ENCODE assay signal across 22 mouse cellular contexts in the genomic region with DNA sequence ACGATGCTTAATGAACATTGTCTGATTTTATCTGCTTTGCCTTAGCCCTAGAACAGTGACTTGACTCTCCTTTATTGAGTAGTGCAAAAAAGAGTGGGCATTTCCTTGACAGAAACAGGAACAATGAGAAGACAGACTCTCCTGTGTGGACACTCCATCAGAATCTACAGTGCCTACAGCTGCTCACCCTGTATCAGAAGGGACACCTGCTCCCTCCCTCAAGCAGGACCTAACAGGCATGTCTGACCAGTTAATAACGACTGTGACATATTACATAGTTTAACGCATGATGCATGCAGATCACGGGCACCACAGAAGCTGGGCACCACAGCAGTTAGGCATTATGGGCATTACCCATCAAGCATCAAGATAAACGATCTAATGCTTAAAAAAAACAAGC.
DNase-seq lines count a peak whose midpoint lies in the region; ATAC-seq and TF ChIP-seq lines count a peak whose summit lies in the region.
"Had no signal": no experiment of that assay in that cellular context is flagged by ENCODE, and none has a peak within 500 bp of the region (broad histone marks: within the 10 kb centered on the region; RNA-seq: fewer than 3 reads in every experiment).

No protein-coding gene starts in this region.

- ATAC-seq in heart, embryonic 11.5 days (replicated peaks; ENCODE audit: insufficient number of reproducible peaks, low FRiP score, low TSS enrichment), result no peak
- ATAC-seq in hindbrain, embryonic 11.5 days (ENCODE audit: low FRiP score), result peak; percentile 75
- ATAC-seq in hindbrain, embryonic 12.5 days (ENCODE audit: low FRiP score), result peak; percentile 59; the same call in 1 of the 2 replicates
- ATAC-seq in hindbrain, postnatal 0 days, result no peak
- no peak for ATAC-seq in midbrain, embryonic 11.5 days (ENCODE audit: low FRiP score)
- ATAC-seq in midbrain, postnatal 0 days (ENCODE audit: low FRiP score), result no peak
- ATAC-seq: activated CD4-positive, CD25-positive, alpha-beta regulatory T cell, adult 4 months; CD4-positive, CD25-positive, alpha-beta regulatory T cell, adult 4 months; Patski had no signal

- peaks cover 9% of the 10 kb centered on the region for H3K4me1 ChIP-seq in heart, embryonic 11.5 days (ENCODE audit: control insufficient read depth, insufficient read depth, low read length)
- H3K4me1 ChIP-seq in hindbrain, embryonic 11.5 days (replicated peaks; ENCODE audit: control insufficient read depth, insufficient read depth, low read length), result no peaks in the 10 kb centered on the region
- H3K4me1 ChIP-seq in hindbrain, embryonic 10.5 days (replicated peaks), result peaks cover 8% of the 10 kb centered on the region
- H3K4me1 ChIP-seq in hindbrain, embryonic 12.5 days, result peaks cover 6% of the 10 kb centered on the region
- H3K4me1 ChIP-seq in hindbrain, postnatal 0 days (ENCODE audit: insufficient read depth, low read length), result no peaks in the 10 kb centered on the region
- H3K4me1 ChIP-seq in midbrain, embryonic 11.5 days (ENCODE audit: control insufficient read depth, insufficient read depth, low read length), result no peaks in the 10 kb centered on the region
- no peaks in the 10 kb centered on the region for H3K4me1 ChIP-seq in midbrain, postnatal 0 days (ENCODE audit: insufficient read depth, low read length)

- no peaks in the 10 kb centered on the region for H3K9me3 ChIP-seq in heart, embryonic 11.5 days (replicated peaks; ENCODE audit: control insufficient read depth, low read length)
- H3K9me3 ChIP-seq in hindbrain, embryonic 11.5 days (ENCODE audit: control insufficient read depth, low read length), result no peaks in the 10 kb centered on the region
- no peaks in the 10 kb centered on the region for H3K9me3 ChIP-seq in hindbrain, embryonic 10.5 days
- H3K9me3 ChIP-seq in hindbrain, embryonic 12.5 days (replicated peaks), result no peaks in the 10 kb centered on the region
- no peaks in the 10 kb centered on the region for H3K9me3 ChIP-seq in hindbrain, postnatal 0 days (ENCODE audit: low read length)
- no peaks in the 10 kb centered on the region for H3K9me3 ChIP-seq in midbrain, embryonic 11.5 days (ENCODE audit: control insufficient read depth, low read length)
- H3K9me3 ChIP-seq in midbrain, postnatal 0 days (ENCODE audit: low read length), result no peaks in the 10 kb centered on the region
- H3K9me3 ChIP-seq: G1E had no signal

- no peak overlapping the region for H3K27ac ChIP-seq in heart, embryonic 11.5 days (ENCODE audit: low read depth, low read length)
- no peak overlapping the region for H3K27ac ChIP-seq in hindbrain, embryonic 11.5 days (ENCODE audit: low read depth, low read length)
- H3K27ac ChIP-seq in hindbrain, embryonic 10.5 days, result no peak overlapping the region
- H3K27ac ChIP-seq in hindbrain, embryonic 12.5 days, result no peak overlapping the region
- H3K27ac ChIP-seq in hindbrain, postnatal 0 days, result no peak overlapping the region
- no peak overlapping the region for H3K27ac ChIP-seq in midbrain, embryonic 11.5 days (ENCODE audit: low read depth, low read length)
- H3K27ac ChIP-seq in midbrain, postnatal 0 days (ENCODE audit: low read depth, low read length), result no peak overlapping the region

- no peak overlapping the region for H3K9ac ChIP-seq in heart, embryonic 11.5 days (ENCODE audit: low read depth, low read length)
- H3K9ac ChIP-seq in hindbrain, embryonic 11.5 days (ENCODE audit: low read depth, low read length), result no peak overlapping the region
- H3K9ac ChIP-seq in hindbrain, embryonic 12.5 days, result no peak overlapping the region
- H3K9ac ChIP-seq in hindbrain, postnatal 0 days (replicated peaks; ENCODE audit: low read length), result no peak overlapping the region
- no peak overlapping the region for H3K9ac ChIP-seq in midbrain, embryonic 11.5 days (ENCODE audit: low read length)
- H3K9ac ChIP-seq in midbrain, postnatal 0 days (replicated peaks; ENCODE audit: low read length, poor library complexity, severe bottlenecking), result no peak overlapping the region

- H3K36me3 ChIP-seq in heart, embryonic 11.5 days (ENCODE audit: control insufficient read depth, insufficient read depth, low read length), result no peaks in the 10 kb centered on the region
- H3K36me3 ChIP-seq in hindbrain, embryonic 11.5 days (ENCODE audit: control insufficient read depth, insufficient read depth, low read length), result no peaks in the 10 kb centered on the region
- H3K36me3 ChIP-seq in hindbrain, embryonic 10.5 days, result no peaks in the 10 kb centered on the region
- no peaks in the 10 kb centered on the region for H3K36me3 ChIP-seq in hindbrain, embryonic 12.5 days
- H3K36me3 ChIP-seq in hindbrain, postnatal 0 days (ENCODE audit: insufficient read depth, low read length), result no peaks in the 10 kb centered on the region
- no peaks in the 10 kb centered on the region for H3K36me3 ChIP-seq in midbrain, embryonic 11.5 days (ENCODE audit: control insufficient read depth, insufficient read depth, low read length)
- no peaks in the 10 kb centered on the region for H3K36me3 ChIP-seq in midbrain, postnatal 0 days (ENCODE audit: insufficient read depth, low read length)
- H3K36me3 ChIP-seq: G1E had no signal

- peak; percentile 51 for DNase-seq in heart, adult 11 months
- no peak for DNase-seq in hindbrain, embryonic 11.5 days (ENCODE audit: low spot score)
- no peak for DNase-seq in hindbrain, embryonic 10.5 days (ENCODE audit: low spot score)
- DNase-seq in hindbrain, postnatal 0 days (ENCODE audit: low spot score), result no peak
- DNase-seq in midbrain, embryonic 11.5 days (ENCODE audit: low spot score, missing footprints), result peak; percentile 12
- no peak for DNase-seq in midbrain, postnatal 0 days (ENCODE audit: low spot score)
- DNase-seq: adrenal gland, adult 2 months; adrenal gland, adult 8-10 months; adrenal gland, postnatal 10 days; adrenal gland, postnatal 14 days; adrenal gland, postnatal 25 days; adrenal gland, postnatal 36 days; B cell, adult 2 months; cerebellum, adult 11 months; cerebellum, adult 11-12 months had no signal

- H3K4me3 ChIP-seq in heart, embryonic 11.5 days (ENCODE audit: low read depth, low read length), result no peak overlapping the region
- H3K4me3 ChIP-seq in hindbrain, embryonic 11.5 days (ENCODE audit: low read depth, low read length), result no peak overlapping the region
- H3K4me3 ChIP-seq in hindbrain, embryonic 10.5 days, result no peak overlapping the region
- H3K4me3 ChIP-seq in hindbrain, embryonic 12.5 days, result no peak overlapping the region
- no peak overlapping the region for H3K4me3 ChIP-seq in hindbrain, postnatal 0 days (ENCODE audit: low read length)
- H3K4me3 ChIP-seq in midbrain, embryonic 11.5 days (ENCODE audit: low read depth, low read length), result no peak overlapping the region
- H3K4me3 ChIP-seq in midbrain, postnatal 0 days (ENCODE audit: low read depth, low read length), result no peak overlapping the region

- H3K4me2 ChIP-seq in heart, embryonic 11.5 days, result no peak overlapping the region
- H3K4me2 ChIP-seq in hindbrain, embryonic 11.5 days (replicated peaks; ENCODE audit: low read depth, low read length), result no peak overlapping the region
- no peak overlapping the region for H3K4me2 ChIP-seq in hindbrain, embryonic 12.5 days (replicated peaks)
- H3K4me2 ChIP-seq in hindbrain, postnatal 0 days (ENCODE audit: low read depth, low read length), result no peak overlapping the region
- H3K4me2 ChIP-seq in midbrain, embryonic 11.5 days, result no peak overlapping the region
- no peak overlapping the region for H3K4me2 ChIP-seq in midbrain, postnatal 0 days (ENCODE audit: low read depth, low read length, poor library complexity, severe bottlenecking)

- no peaks in the 10 kb centered on the region for H3K27me3 ChIP-seq in heart, embryonic 11.5 days (ENCODE audit: control insufficient read depth, insufficient read depth, low read length)
- no peaks in the 10 kb centered on the region for H3K27me3 ChIP-seq in hindbrain, embryonic 11.5 days (ENCODE audit: control insufficient read depth, insufficient read depth, low read length)
- H3K27me3 ChIP-seq in hindbrain, embryonic 10.5 days (ENCODE audit: insufficient read depth, poor library complexity, severe bottlenecking), result no peaks in the 10 kb centered on the region
- no peaks in the 10 kb centered on the region for H3K27me3 ChIP-seq in hindbrain, embryonic 12.5 days
- H3K27me3 ChIP-seq in hindbrain, postnatal 0 days (ENCODE audit: insufficient read depth, low read length), result no peaks in the 10 kb centered on the region
- no peaks in the 10 kb centered on the region for H3K27me3 ChIP-seq in midbrain, embryonic 11.5 days (ENCODE audit: control insufficient read depth, insufficient read depth, low read length)
- no peaks in the 10 kb centered on the region for H3K27me3 ChIP-seq in midbrain, postnatal 0 days (ENCODE audit: insufficient read depth, low read length)
- H3K27me3 ChIP-seq: CH12.LX, Patski had no signal

- 80% methylated on average over 5 of the region's 5 CpGs for WGBS in heart, embryonic 11.5 days (ENCODE audit: insufficient replicate concordance)
- WGBS in hindbrain, embryonic 11.5 days, result 82% methylated on average over 5 of the region's 5 CpGs
- 86% methylated on average over 5 of the region's 5 CpGs for WGBS in hindbrain, embryonic 10.5 days
- WGBS in hindbrain, embryonic 12.5 days, result 70% methylated on average over 5 of the region's 5 CpGs
- 66% methylated on average over 5 of the region's 5 CpGs for WGBS in hindbrain, postnatal 0 days
- WGBS in midbrain, embryonic 11.5 days, result 87% methylated on average over 5 of the region's 5 CpGs
- 75% methylated on average over 5 of the region's 5 CpGs for WGBS in midbrain, postnatal 0 days

- TF ChIP-seq CTCF in hindbrain, postnatal 0 days (IDR thresholded peaks at IDR 0.05; ENCODE audit: low read depth), result no peak
- TF ChIP-seq CTCF in midbrain, postnatal 0 days (IDR thresholded peaks at IDR 0.05), result no peak

Comparison
In these comparisons a context has a peak if more than half of its experiments do, and no peak if none do; other contexts are left out.
1. DNase-seq: peak in heart, adult 11 months (single experiment) and midbrain, embryonic 11.5 days (single experiment); none in hindbrain, embryonic 11.5 days (single experiment), hindbrain, embryonic 10.5 days (single experiment), hindbrain, postnatal 0 days (single experiment) and midbrain, postnatal 0 days (single experiment).
2. ATAC-seq: peak in hindbrain, embryonic 11.5 days (single experiment) and hindbrain, embryonic 12.5 days (single experiment); none in heart, embryonic 11.5 days (single experiment), hindbrain, postnatal 0 days (single experiment), midbrain, embryonic 11.5 days (single experiment) and midbrain, postnatal 0 days (single experiment).